Mouse (Mus musculus) kidney, embryonic 15.5 days (tissue): Measurements from ENCODE around the gene 4930539E08Rik. TPM values are rescaled to one million over a fixed set of nuclear protein-coding genes. Genes with fewer than 3 reads are reported as not detected.

Experiments used
- polyA plus RNA-seq: library from polyadenylated mRNA; unstranded; fragments of >200 nt; fragmentation: Nextera tagmentation; extraction: Ambion mirVana; gene quantifications from 2 replicates; pipeline ENCODE4 v1.2.1, GENCODE M21; 2015

The 4930539E08Rik gene
- polyA plus RNA-seq, 1 experiment from 2014 or later = 0.12 TPM

Other genes with a start within 250 kb of the 4930539E08Rik start
- 0.75 and 0.85 TPM in 2 replicates for gene Slc26a8, start 225.1 kb downstream of the 4930539E08Rik start, polyA plus RNA-seq
- 43.6 and 47.3 TPM in 2 replicates for gene Mapk14, start 224.0 kb downstream of the 4930539E08Rik start, polyA plus RNA-seq
- 3.1 and 4.0 TPM in 2 replicates for gene AC170998.1, start 189.2 kb downstream of the 4930539E08Rik start, polyA plus RNA-seq
- 44.7 and 46.4 TPM in 2 replicates for gene Mapk13, start 146.0 kb downstream of the 4930539E08Rik start, polyA plus RNA-seq
- 11.2 and 14.4 TPM in 2 replicates for gene Brpf3, start 114.2 kb downstream of the 4930539E08Rik start, polyA plus RNA-seq
- 0.08 and 0.10 TPM in 2 replicates for gene Pnpla1, start 56.9 kb downstream of the 4930539E08Rik start, polyA plus RNA-seq
- 0.21 TPM in 1 of 2 replicates, not detected in the other for gene Pxt1, start 28.5 kb upstream of the 4930539E08Rik start, polyA plus RNA-seq
- 88.8 and 91.5 TPM in 2 replicates for gene Kctd20, start 36.6 kb upstream of the 4930539E08Rik start, polyA plus RNA-seq
- gene Stk38, start 92.7 kb upstream of the 4930539E08Rik start, polyA plus RNA-seq = 98.5 and 105 TPM in 2 replicates
- 605 and 671 TPM in 2 replicates for gene Srsf3, start 117.3 kb upstream of the 4930539E08Rik start, polyA plus RNA-seq
- gene Cdkn1a, start 175.7 kb upstream of the 4930539E08Rik start, polyA plus RNA-seq = 62.2 and 79.3 TPM in 2 replicates
- 0.34 and 0.35 TPM in 2 replicates for gene Rab44, start 198.8 kb upstream of the 4930539E08Rik start, polyA plus RNA-seq